Mouse (Mus musculus) hindbrain, embryonic 16.5 days (tissue): ENCODE measurements around the gene Usp34. TPM values are rescaled to one million over a fixed set of nuclear protein-coding genes. Genes with fewer than 3 reads are reported as not detected.
"Not testable (repeated sequence)": the region's sequence is repeated elsewhere in the genome, so short reads cannot be mapped to it uniquely, and the experiment has no call there.

Source experiments
- ATAC-seq: fragments of 200-750 bp; cut with Nextera tagmentation; 2 replicates; pipeline ENCODE4 v1.8.0; 2017; ENCODE audit warnings: moderate TSS enrichment, moderate library complexity
- H3K27ac ChIP-seq: fragments of 300-500 bp; sonication (generic); 2 replicates; pipeline ENCODE4 v1.5.1; 2014; ENCODE audit warnings: low read depth, mild to moderate bottlenecking, control low read depth, low read length, moderate library complexity
- H3K27me3 ChIP-seq: fragments of 300-500 bp; sonication (generic); replicated peaks from 2 replicates; pipeline ENCODE4 v1.6.1; 2014; ENCODE audit warnings: low read length; ENCODE audit not compliant: control insufficient read depth, insufficient read depth
- H3K36me3 ChIP-seq: fragments of 300-500 bp; sonication (generic); 2 replicates; pipeline ENCODE4 v1.6.1; 2014; ENCODE audit warnings: mild to moderate bottlenecking, low read length, moderate library complexity, mixed read lengths; ENCODE audit not compliant: control insufficient read depth, insufficient read depth
- H3K4me1 ChIP-seq: fragments of 300-500 bp; sonication (generic); 2 replicates; pipeline ENCODE4 v1.6.1; 2014; ENCODE audit warnings: low read depth, low read length; ENCODE audit not compliant: control insufficient read depth, insufficient read depth
- H3K4me2 ChIP-seq: fragments of 300-500 bp; sonication (generic); 2 replicates; pipeline ENCODE4 v1.6.1; 2014; ENCODE audit warnings: mild to moderate bottlenecking, low read length, control low read depth, moderate library complexity
- H3K4me3 ChIP-seq: fragments of 300-500 bp; sonication (generic); 2 replicates; pipeline ENCODE4 v1.5.1; 2014; ENCODE audit warnings: mild to moderate bottlenecking, low read length, control low read depth, moderate library complexity
- H3K9ac ChIP-seq: fragments of 300-500 bp; sonication (generic); 2 replicates; pipeline ENCODE4 v1.6.1; 2014; ENCODE audit warnings: low read depth, mild to moderate bottlenecking, control low read depth, low read length, moderate library complexity
- H3K9me3 ChIP-seq: fragments of 300-500 bp; sonication (generic); 2 replicates; pipeline ENCODE4 v1.6.1; 2014; ENCODE audit warnings: mild to moderate bottlenecking, low read length, moderate library complexity; ENCODE audit not compliant: control insufficient read depth
- WGBS: fragments of 180-500 bp; shearing (Covaris S2); extraction: QIAGEN DNeasy Blood & Tissue Kit; methylation state at CpG from one replicate; pipeline ENCODE4 v1.1.7; 2014; 5-methylcytosine and 5-hydroxymethylcytosine counted together
- polyA plus RNA-seq: library from polyadenylated mRNA; unstranded; fragments of >200 nt; fragmentation: Nextera tagmentation; extraction: Ambion mirVana; gene quantifications from 2 replicates; pipeline ENCODE4 v1.2.1, GENCODE M21; 2015

The Usp34 gene
- polyA plus RNA-seq, 1 experiment from 2014 or later: 27.1 TPM

GRCm38 (mm10) chr11:23329413-23329812 lies 22.7 kb downstream of the Usp34 start:
- H3K9ac ChIP-seq: no peak overlapping the region
- no peak for ATAC-seq
- no peak overlapping the region for H3K4me3 ChIP-seq
- no peak overlapping the region for H3K27ac ChIP-seq
- no peaks in the 10 kb centered on the region for H3K4me1 ChIP-seq
- no peaks in the 10 kb centered on the region for H3K9me3 ChIP-seq
- 91% methylated on average over 2 of the region's 2 CpGs for WGBS
- H3K36me3 ChIP-seq: no peaks in the 10 kb centered on the region
- H3K27me3 ChIP-seq: no peaks in the 10 kb centered on the region
- no peak overlapping the region for H3K4me2 ChIP-seq

GRCm38 (mm10) chr11:23332136-23332535 lies 25.4 kb downstream of the Usp34 start:
- Histone ChIP-seq H3K36me3 (no peaks in the 10 kb centered on the region), H3K4me3 (no peak overlapping the region), H3K27ac (no peak overlapping the region), H3K4me2 (no peak overlapping the region), H3K9me3 (no peaks in the 10 kb centered on the region), H3K27me3 (no peaks in the 10 kb centered on the region), H3K9ac (no peak overlapping the region), H3K4me1 (no peaks in the 10 kb centered on the region)
- 78% methylated on average over 3 of the region's 3 CpGs for WGBS
- no peak for ATAC-seq

- no peak overlapping the region for H3K9ac ChIP-seq
- H3K27me3 ChIP-seq: no peaks in the 10 kb centered on the region
- WGBS: 78% methylated on average over 1 of the region's 1 CpGs
Measured at GRCm38 (mm10) chr11:23335160-23335559, 28.5 kb downstream of the Usp34 start.

GRCm38 (mm10) chr11:23357226-23357625 lies 50.5 kb downstream of the Usp34 start:
- not testable (repeated sequence) for H3K4me3 ChIP-seq, H3K4me1 ChIP-seq, H3K9ac ChIP-seq, ATAC-seq, H3K4me2 ChIP-seq, H3K27ac ChIP-seq, H3K36me3 ChIP-seq, H3K27me3 ChIP-seq, H3K9me3 ChIP-seq
- 69% methylated on average over 5 of the region's 5 CpGs for WGBS

More at GRCm38 (mm10) chr11:23335160-23335559, 28.5 kb downstream of the Usp34 start:
- Histone ChIP-seq H3K4me3 (no peak overlapping the region), H3K27ac (no peak overlapping the region), H3K9me3 (no peaks in the 10 kb centered on the region), H3K36me3 (0 out of 2 replicates have a peak, but pooled peaks cover 4% of the 10 kb centered on the region), H3K4me1 (no peaks in the 10 kb centered on the region), H3K4me2 (no peak overlapping the region)
- ATAC-seq: no peak

- H3K9ac ChIP-seq, H3K4me1 ChIP-seq, H3K4me2 ChIP-seq, H3K27ac ChIP-seq, ATAC-seq, H3K4me3 ChIP-seq, H3K9me3 ChIP-seq, H3K27me3 ChIP-seq: not testable (repeated sequence)
- 84% methylated on average over 1 of the region's 1 CpGs for WGBS
- H3K36me3 ChIP-seq: peaks cover 14% of the 10 kb centered on the region
Measured at GRCm38 (mm10) chr11:23359687-23360235, 53.1 kb downstream of the Usp34 start.

- Histone ChIP-seq H3K4me1 (no peaks in the 10 kb centered on the region), H3K9me3 (no peaks in the 10 kb centered on the region), H3K36me3 (peaks cover 15% of the 10 kb centered on the region), H3K4me2 (no peak overlapping the region), H3K27me3 (no peaks in the 10 kb centered on the region), H3K9ac (no peak overlapping the region), H3K27ac (no peak overlapping the region), H3K4me3 (no peak overlapping the region)
- no peak for ATAC-seq
Measured at GRCm38 (mm10) chr11:23362305-23362704, 55.6 kb downstream of the Usp34 start.

- Histone ChIP-seq H3K4me2 (no peak overlapping the region), H3K9ac (no peak overlapping the region), H3K27ac (no peak overlapping the region), H3K27me3 (no peaks in the 10 kb centered on the region), H3K4me3 (no peak overlapping the region), H3K9me3 (no peaks in the 10 kb centered on the region), H3K36me3 (peaks cover 17% of the 10 kb centered on the region), H3K4me1 (no peaks in the 10 kb centered on the region)
- WGBS: 93% methylated on average over 3 of the region's 3 CpGs
- ATAC-seq: no peak
Measured at GRCm38 (mm10) chr11:23364348-23364747, 57.7 kb downstream of the Usp34 start.

GRCm38 (mm10) chr11:23372032-23372431 lies 65.3 kb downstream of the Usp34 start:
- no peak for ATAC-seq
- no peak overlapping the region for H3K9ac ChIP-seq
- H3K27me3 ChIP-seq: no peaks in the 10 kb centered on the region
- H3K36me3 ChIP-seq: peaks cover 11% of the 10 kb centered on the region
- H3K9me3 ChIP-seq: no peaks in the 10 kb centered on the region
- no peak overlapping the region for H3K4me2 ChIP-seq
- WGBS: 94% methylated on average over 4 of the region's 4 CpGs
- H3K4me3 ChIP-seq: no peak overlapping the region
- H3K27ac ChIP-seq: no peak overlapping the region
- H3K4me1 ChIP-seq: no peaks in the 10 kb centered on the region

- no peaks in the 10 kb centered on the region for H3K27me3 ChIP-seq
- no peak overlapping the region for H3K27ac ChIP-seq
- H3K9ac ChIP-seq: no peak overlapping the region
- no peak overlapping the region for H3K4me2 ChIP-seq
- H3K4me1 ChIP-seq: no peaks in the 10 kb centered on the region
- ATAC-seq: no peak
- H3K9me3 ChIP-seq: no peaks in the 10 kb centered on the region
- H3K36me3 ChIP-seq: peaks cover 14% of the 10 kb centered on the region
- H3K4me3 ChIP-seq: no peak overlapping the region
Measured at GRCm38 (mm10) chr11:23372490-23372889, 65.8 kb downstream of the Usp34 start.

GRCm38 (mm10) chr11:23380055-23380454 lies 73.4 kb downstream of the Usp34 start:
- Histone ChIP-seq H3K4me3 (no peak overlapping the region), H3K9ac (no peak overlapping the region), H3K36me3 (peaks cover 17% of the 10 kb centered on the region), H3K4me1 (no peaks in the 10 kb centered on the region), H3K4me2 (no peak overlapping the region), H3K27me3 (no peaks in the 10 kb centered on the region), H3K27ac (no peak overlapping the region), H3K9me3 (no peaks in the 10 kb centered on the region)
- WGBS: 87% methylated on average over 2 of the region's 2 CpGs
- no peak for ATAC-seq
